Mouse (Mus musculus) hindbrain, embryonic 15.5 days (tissue): ENCODE results near the gene Rbm44. TPM values are rescaled to one million over a fixed set of nuclear protein-coding genes. Genes with fewer than 3 reads are reported as not detected.

Experiments used
- ATAC-seq: fragments of 200-750 bp; cut with Nextera tagmentation; 2 replicates; pipeline ENCODE4 v1.8.0; 2017; ENCODE audit warnings: low read depth, moderate number of reproducible peaks, moderate TSS enrichment; ENCODE audit not compliant: low FRiP score
- H3K27ac ChIP-seq: fragments of 300-500 bp; sonication (generic); replicated peaks from 2 replicates; pipeline ENCODE4 v1.5.1; 2015; ENCODE audit warnings: mild to moderate bottlenecking, inconsistent platforms
- H3K27me3 ChIP-seq: fragments of 300-500 bp; sonication (generic); 2 replicates; pipeline ENCODE4 v1.6.1; 2015; ENCODE audit warnings: control low read depth, inconsistent platforms
- H3K36me3 ChIP-seq: fragments of 300-500 bp; sonication (generic); 2 replicates; pipeline ENCODE4 v1.6.1; 2015; ENCODE audit warnings: control low read depth, inconsistent platforms
- H3K4me1 ChIP-seq: fragments of 300-500 bp; sonication (generic); replicated peaks from 2 replicates; pipeline ENCODE4 v1.6.1; 2015; ENCODE audit warnings: control low read depth, inconsistent platforms
- H3K4me2 ChIP-seq: fragments of 300-500 bp; sonication (generic); 2 replicates; pipeline ENCODE4 v1.6.1; 2015; ENCODE audit warnings: moderate library complexity, mild to moderate bottlenecking, inconsistent platforms
- H3K4me3 ChIP-seq: fragments of 300-500 bp; sonication (generic); 2 replicates; pipeline ENCODE4 v1.5.1; 2015; ENCODE audit warnings: mild to moderate bottlenecking, inconsistent platforms
- H3K9ac ChIP-seq: fragments of 300-500 bp; sonication (generic); 2 replicates; pipeline ENCODE4 v1.6.1; 2015; ENCODE audit warnings: inconsistent platforms
- H3K9me3 ChIP-seq: fragments of 300-500 bp; sonication (generic); 2 replicates; pipeline ENCODE4 v1.6.1; 2016; ENCODE audit warnings: control low read depth, inconsistent platforms
- WGBS: fragments of 180-500 bp; shearing (Covaris S2); methylation state at CpG from one replicate; pipeline ENCODE4 v1.1.7; 2015; 5-methylcytosine and 5-hydroxymethylcytosine counted together
- polyA plus RNA-seq: library from polyadenylated mRNA; unstranded; fragments of >200 nt; fragmentation: Nextera tagmentation; extraction: Ambion mirVana; gene quantifications from 2 replicates; pipeline ENCODE4 v1.2.1, GENCODE M21; 2015

Rbm44 gene
- 0.16 and 0.76 TPM in 2 replicates for polyA plus RNA-seq

DNA sequence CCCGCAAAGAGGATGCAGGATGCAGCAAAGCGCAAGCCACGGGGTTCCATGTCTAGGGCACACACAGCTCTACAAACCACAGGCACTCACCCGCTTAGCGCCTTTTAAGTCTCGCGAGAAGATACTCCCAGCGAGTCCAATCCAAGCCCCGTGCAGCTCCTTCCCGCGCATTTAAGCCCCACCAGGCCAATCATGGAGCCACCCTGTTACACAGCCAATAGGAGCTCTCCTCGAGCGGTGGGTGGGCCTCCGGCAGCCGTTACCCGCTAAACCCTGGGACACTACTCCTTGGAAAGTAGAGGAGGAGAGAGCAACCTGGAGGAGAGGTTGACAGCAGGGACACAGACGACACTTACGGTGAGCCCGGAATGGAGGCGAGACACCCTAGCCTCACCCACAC is at the start of gene Rbm44:
Rbm44 (plus strand) TSS at position 277 of the 400 bp plus-strand sequence.
- H3K27ac ChIP-seq, result no peak within 1 kb of the TSS
- no peaks in the 10 kb centered on the region for H3K9me3 ChIP-seq
- no peak for ATAC-seq
- no peak within 1 kb of the TSS for H3K9ac ChIP-seq
- no peaks in the 10 kb centered on the region for H3K27me3 ChIP-seq
- H3K4me3 ChIP-seq, result no peak within 1 kb of the TSS
- 0 out of 2 replicates have a peak within 1 kb of the TSS, but pooled peaks have one; percentile 2 for H3K4me2 ChIP-seq
- no peaks in the 10 kb centered on the region for H3K4me1 ChIP-seq
- WGBS, result 76% methylated on average over 20 of the region's 20 CpGs
- H3K36me3 ChIP-seq, result no peaks in the 10 kb centered on the region

DNA sequence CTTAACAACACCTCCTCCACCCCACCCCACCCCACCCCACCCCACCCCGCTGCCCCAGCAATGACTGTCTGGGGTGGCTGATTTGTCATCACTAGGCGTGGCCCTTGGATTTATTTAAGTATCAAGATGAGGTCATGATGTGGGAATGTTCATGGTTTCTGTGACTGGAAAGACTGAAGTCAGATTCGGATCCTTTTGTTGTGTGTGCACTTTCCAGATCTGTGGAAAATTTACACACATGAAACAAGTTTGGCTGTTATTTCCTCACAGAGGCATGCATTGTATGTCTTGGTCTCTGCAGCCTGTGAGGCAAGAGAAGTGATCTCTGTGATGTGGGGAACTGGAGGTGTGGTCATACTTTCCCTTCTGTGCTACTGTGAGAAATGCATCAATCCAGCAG is 49.6 kb upstream of the Rbm44 start:
- WGBS, result 87% methylated on average over 3 of the region's 3 CpGs
- Histone ChIP-seq H3K36me3 (no peaks in the 10 kb centered on the region), H3K9me3 (no peaks in the 10 kb centered on the region), H3K27ac (no peak overlapping the region), H3K27me3 (no peaks in the 10 kb centered on the region), H3K4me2 (no peak overlapping the region), H3K9ac (no peak overlapping the region), H3K4me3 (no peak overlapping the region), H3K4me1 (no peaks in the 10 kb centered on the region)
- no peak for ATAC-seq

DNA sequence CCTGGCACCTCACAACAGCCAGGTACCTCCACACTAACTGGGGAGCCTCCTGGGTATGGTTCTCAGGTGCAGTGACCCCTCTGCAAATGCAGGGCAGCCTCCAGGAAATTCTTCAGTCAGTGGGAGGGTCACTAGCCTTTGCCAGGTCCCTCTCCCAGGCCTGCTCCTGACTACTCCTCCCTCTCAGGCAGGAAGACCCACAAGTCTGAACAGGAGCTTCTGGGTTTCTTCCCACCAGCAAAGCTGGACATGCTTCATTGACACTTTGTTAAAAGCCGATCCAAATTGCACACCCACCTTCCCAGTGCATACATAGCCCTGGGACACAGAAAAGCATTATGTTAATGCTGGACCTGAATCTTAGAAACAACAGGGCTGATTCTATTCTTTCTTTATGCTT is 49.0 kb upstream of the Rbm44 start:
- no peak overlapping the region for H3K27ac ChIP-seq
- no peaks in the 10 kb centered on the region for H3K36me3 ChIP-seq
- H3K9ac ChIP-seq, result no peak overlapping the region
- no peak for ATAC-seq
- no peak overlapping the region for H3K4me2 ChIP-seq
- H3K4me3 ChIP-seq, result no peak overlapping the region
- H3K9me3 ChIP-seq, result no peaks in the 10 kb centered on the region
- H3K27me3 ChIP-seq, result no peaks in the 10 kb centered on the region
- H3K4me1 ChIP-seq, result no peaks in the 10 kb centered on the region
- WGBS, result 53% methylated on average over 1 of the region's 1 CpGs

DNA sequence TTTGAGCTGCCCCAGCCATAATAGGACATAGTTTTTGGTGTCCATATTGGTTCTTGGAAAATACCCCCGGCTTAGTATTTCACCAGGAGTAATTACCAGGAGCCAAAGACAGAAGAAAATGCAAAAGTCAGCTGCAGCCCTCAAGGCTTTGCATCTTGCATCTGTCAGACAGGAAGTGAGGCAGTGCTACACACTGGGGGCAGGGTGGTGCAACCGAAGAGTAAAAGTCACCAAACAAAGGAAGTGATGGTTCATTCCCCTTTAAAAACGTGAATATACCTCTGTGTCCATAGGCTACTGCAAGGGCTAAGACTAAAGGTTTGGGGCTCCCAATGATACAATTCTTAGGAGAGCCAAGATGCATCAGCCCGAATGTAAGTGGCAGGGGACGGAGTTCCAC is 48.4 kb upstream of the Rbm44 start:
- 88% methylated on average over 5 of the region's 5 CpGs for WGBS
- Histone ChIP-seq H3K27ac (no peak overlapping the region), H3K4me3 (no peak overlapping the region), H3K4me1 (no peaks in the 10 kb centered on the region), H3K4me2 (no peak overlapping the region), H3K9ac (no peak overlapping the region), H3K9me3 (no peaks in the 10 kb centered on the region), H3K27me3 (no peaks in the 10 kb centered on the region), H3K36me3 (no peaks in the 10 kb centered on the region)
- no peak for ATAC-seq

DNA sequence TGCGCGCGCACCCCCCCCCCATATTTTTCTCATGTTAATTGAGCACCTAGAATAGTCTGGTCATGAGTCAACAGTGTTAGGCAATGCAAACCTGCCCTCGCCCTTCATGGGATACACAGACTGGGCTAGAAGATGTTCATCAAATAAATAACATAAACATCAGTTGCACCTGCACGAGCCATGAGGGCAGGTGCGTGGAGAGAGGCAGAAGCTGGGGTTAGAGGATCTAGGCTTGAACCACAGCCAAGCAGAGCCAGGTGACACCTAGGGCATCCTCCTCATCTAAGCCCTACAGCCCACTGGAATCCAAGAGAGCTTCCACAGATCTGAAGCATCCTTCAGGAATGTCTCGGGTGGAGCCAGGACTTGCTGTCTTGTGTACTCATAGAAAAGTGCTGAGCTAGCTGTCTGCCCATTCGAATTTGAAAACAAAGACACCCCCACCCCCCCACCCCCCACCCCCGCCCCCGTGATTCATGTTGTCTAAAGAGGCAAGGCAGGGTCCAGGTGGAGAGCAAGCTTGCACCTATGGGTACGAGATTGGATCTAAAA is 47.5 kb upstream of the Rbm44 start:
- Histone ChIP-seq H3K9me3 (no peaks in the 10 kb centered on the region), H3K36me3 (no peaks in the 10 kb centered on the region), H3K4me2 (no peak overlapping the region), H3K27ac (no peak overlapping the region), H3K4me3 (no peak overlapping the region), H3K27me3 (no peaks in the 10 kb centered on the region), H3K4me1 (no peaks in the 10 kb centered on the region), H3K9ac (no peak overlapping the region)
- WGBS, result 93% methylated on average over 11 of the region's 11 CpGs
- ATAC-seq, result no peak

DNA sequence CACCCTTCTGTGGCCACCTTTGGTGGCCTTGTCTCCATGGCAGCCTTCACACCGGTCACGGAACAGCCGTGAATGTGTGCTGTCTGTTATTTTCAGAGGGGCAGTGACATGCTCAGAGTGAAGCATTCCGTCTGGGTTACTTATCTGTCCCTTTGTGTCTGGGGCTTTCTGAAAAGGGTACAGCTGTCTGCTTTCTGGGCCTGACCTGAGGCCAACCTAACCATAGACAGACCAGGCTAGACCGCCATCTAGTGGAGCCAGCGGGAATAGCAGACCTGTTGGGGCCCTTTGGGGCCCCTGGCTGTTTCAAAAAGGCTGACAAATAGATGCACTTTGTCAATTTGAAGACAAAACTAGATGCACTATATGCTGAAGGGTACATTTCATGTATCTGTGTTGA is 46.0 kb upstream of the Rbm44 start:
- WGBS, result 9% methylated on average over 6 of the region's 6 CpGs
- H3K4me1 ChIP-seq, result no peaks in the 10 kb centered on the region
- H3K4me2 ChIP-seq, result no peak overlapping the region
- H3K9me3 ChIP-seq, result no peaks in the 10 kb centered on the region
- H3K27ac ChIP-seq, result no peak overlapping the region
- no peaks in the 10 kb centered on the region for H3K27me3 ChIP-seq
- no peak overlapping the region for H3K9ac ChIP-seq
- no peaks in the 10 kb centered on the region for H3K36me3 ChIP-seq
- H3K4me3 ChIP-seq, result no peak overlapping the region
- peak; percentile 45; the same call in 1 of the 2 replicates for ATAC-seq

DNA sequence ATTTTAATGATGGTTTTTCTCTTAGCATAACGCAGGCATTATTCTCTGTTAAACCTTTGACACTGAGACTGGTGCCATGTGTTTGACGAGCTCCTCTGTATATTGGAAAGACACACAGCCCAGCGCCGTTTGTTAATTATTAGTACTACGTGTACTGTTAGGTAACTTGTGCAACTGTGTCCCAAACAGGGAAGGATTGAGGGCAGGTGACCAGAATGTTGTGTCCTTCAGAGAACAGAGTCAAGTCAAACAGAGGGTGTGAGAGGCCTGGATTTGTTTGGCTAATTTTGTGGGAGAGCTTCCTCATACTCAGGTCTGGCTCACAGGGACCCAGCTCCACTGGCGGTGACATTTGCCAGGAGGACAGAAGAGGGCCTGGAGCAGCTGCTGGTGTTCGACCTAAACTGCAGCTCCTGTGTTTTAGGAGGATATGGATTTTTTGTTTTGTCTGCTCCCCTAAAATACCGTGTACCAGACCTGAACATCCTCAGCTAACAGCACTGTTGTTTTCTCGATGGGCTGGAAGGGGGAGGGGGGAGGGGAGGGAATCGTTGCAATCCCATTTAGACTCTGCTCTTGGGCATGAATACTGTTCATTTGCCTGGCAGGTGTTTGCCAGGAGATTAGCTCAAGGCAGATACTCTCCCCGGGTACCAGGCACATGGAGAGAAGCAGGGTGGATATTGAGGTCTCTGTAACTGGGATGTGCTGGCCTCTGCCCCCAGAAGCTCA is 43.0 kb upstream of the Rbm44 start:
- Histone ChIP-seq H3K27ac (no peak overlapping the region), H3K4me1 (no peaks in the 10 kb centered on the region), H3K4me2 (no peak overlapping the region), H3K9ac (no peak overlapping the region), H3K27me3 (no peaks in the 10 kb centered on the region), H3K4me3 (no peak overlapping the region), H3K36me3 (peaks cover 2% of the 10 kb centered on the region; the same call in 1 of the 2 replicates), H3K9me3 (no peaks in the 10 kb centered on the region)
- 73% methylated on average over 11 of the region's 11 CpGs for WGBS
- no peak for ATAC-seq

DNA sequence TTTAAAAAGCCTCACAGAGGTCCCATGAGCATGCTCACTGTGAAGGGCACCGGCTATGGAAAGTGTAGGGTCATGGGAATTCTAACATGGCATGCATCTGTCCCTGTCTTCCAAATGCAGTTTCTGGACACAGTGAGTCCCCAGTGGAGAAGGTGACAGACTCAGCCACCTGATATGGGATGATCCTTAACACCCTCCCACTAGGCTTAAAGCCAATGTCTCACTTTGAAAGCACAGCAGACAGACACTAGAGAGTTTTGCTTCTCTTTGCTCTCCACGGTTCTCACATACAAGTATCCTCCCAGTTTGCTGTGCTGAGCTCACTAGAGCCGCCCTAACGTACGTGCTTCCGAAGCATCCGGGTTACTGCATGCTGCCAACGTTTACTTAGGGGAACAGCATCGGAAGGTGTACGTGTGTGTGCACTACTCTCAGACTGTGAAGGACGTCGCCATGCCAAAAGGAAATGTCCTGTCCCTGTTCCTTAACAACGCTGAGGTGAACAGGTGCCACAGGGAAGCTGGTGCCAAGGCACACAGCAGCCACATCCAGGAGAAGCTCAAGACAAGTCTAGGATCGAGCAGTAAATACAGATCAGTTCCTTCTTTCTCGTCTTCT is 41.4 kb upstream of the Rbm44 start:
- no peak for ATAC-seq

DNA sequence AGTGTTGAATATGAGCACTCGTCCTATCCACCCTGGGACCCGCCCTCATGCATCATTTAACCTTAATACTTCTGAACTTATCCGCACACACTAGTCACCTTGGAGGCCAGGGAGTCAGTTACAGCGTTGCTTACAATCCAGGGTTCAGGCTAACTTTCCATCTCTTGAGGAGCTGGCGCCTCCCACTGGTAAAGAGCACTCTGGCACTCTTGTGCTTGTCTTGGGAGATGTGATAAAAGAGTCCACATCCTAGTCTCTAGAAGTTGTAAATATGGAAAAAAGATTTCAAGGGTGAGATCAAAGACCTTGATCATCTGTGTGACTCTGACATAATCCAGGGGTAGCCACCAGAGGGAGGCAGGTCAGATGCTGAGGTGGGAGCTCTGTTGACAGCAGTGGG is 37.3 kb upstream of the Rbm44 start:
- Histone ChIP-seq H3K4me3 (no peak overlapping the region), H3K9me3 (no peaks in the 10 kb centered on the region), H3K9ac (no peak overlapping the region), H3K36me3 (peaks cover 25% of the 10 kb centered on the region), H3K27ac (no peak overlapping the region), H3K27me3 (no peaks in the 10 kb centered on the region), H3K4me1 (no peaks in the 10 kb centered on the region), H3K4me2 (no peak overlapping the region)
- no peak for ATAC-seq
- 67% methylated on average over 5 of the region's 5 CpGs for WGBS

More for the DNA sequence above, 41.4 kb upstream of the Rbm44 start:
- Histone ChIP-seq H3K36me3 (peaks cover 14% of the 10 kb centered on the region; the same call in 1 of the 2 replicates), H3K4me3 (no peak overlapping the region), H3K4me1 (no peaks in the 10 kb centered on the region), H3K9me3 (no peaks in the 10 kb centered on the region), H3K27ac (no peak overlapping the region), H3K9ac (no peak overlapping the region), H3K4me2 (no peak overlapping the region), H3K27me3 (no peaks in the 10 kb centered on the region)
- 94% methylated on average over 15 of the region's 15 CpGs for WGBS

DNA sequence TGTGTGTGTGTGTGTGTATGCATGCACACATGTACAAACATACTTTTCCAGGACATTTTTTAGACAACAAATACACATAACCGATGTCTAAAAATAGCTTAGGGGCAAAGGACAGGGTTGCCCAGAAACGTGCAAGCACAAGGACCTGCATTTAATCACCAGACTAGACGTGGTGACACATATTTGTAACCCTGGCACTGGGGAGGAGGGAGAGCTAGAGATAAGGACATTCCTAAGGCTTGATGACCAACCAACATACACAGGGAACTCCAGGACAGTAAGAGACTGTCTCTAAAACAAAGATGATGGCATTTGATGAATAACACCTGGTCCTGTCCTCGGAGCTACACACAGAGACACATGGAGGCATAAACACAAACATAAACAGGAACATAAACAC is 35.6 kb upstream of the Rbm44 start:
- no peaks in the 10 kb centered on the region for H3K4me1 ChIP-seq
- no peak for ATAC-seq
- no peak overlapping the region for H3K27ac ChIP-seq
- no peaks in the 10 kb centered on the region for H3K9me3 ChIP-seq
- peaks cover 32% of the 10 kb centered on the region for H3K36me3 ChIP-seq
- 84% methylated on average over 4 of the region's 4 CpGs for WGBS
- no peak overlapping the region for H3K4me3 ChIP-seq
- H3K4me2 ChIP-seq, result no peak overlapping the region
- H3K27me3 ChIP-seq, result no peaks in the 10 kb centered on the region
- H3K9ac ChIP-seq, result no peak overlapping the region

DNA sequence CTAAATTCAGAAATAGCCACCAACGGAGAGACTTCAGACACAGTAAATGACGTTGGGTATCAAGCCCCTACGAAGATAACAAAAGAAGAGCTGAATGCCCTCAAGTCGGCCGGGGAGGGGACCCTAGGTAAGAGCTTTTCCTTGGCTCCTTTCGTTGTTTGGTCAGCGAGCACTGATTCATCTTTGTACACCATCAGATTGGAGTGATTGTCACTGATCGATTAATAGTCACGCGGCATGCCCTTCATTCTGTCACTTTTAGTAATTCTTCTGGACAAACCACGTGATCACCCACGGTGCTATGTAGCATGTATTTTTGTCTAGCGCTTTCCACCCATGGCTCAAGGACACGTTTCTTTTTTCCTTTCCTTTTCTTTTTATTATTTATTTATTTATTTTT is 32.7 kb upstream of the Rbm44 start:
- Histone ChIP-seq H3K27ac (no peak overlapping the region), H3K4me3 (no peak overlapping the region), H3K27me3 (no peaks in the 10 kb centered on the region), H3K9me3 (no peaks in the 10 kb centered on the region), H3K4me1 (no peaks in the 10 kb centered on the region), H3K4me2 (no peak overlapping the region), H3K9ac (no peak overlapping the region), H3K36me3 (peaks cover 27% of the 10 kb centered on the region)
- no peak for ATAC-seq
- WGBS, result 96% methylated on average over 14 of the region's 14 CpGs

DNA sequence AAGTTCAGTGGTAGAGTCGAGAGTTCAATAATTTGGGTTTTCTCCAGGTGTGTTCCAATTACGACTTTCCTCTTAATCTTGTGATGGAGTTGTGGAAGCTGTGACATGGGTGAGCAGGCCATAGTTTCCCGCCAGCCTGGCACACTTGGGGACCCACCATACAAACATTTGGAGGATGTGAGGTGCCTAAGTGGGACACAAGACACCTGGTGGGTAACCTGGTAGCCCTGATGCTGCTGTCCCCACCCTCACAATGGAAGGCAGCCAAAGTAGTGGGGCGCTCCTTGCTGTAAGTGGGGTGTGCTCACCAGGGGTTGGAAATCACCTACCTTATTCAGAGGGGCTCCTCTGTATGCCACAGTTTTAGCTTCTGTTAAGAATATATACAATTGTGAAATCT is 32.3 kb upstream of the Rbm44 start:
- WGBS, result 94% methylated on average over 4 of the region's 4 CpGs
- no peak for ATAC-seq
- no peaks in the 10 kb centered on the region for H3K4me1 ChIP-seq

More for the DNA sequence above, 32.3 kb upstream of the Rbm44 start:
- Histone ChIP-seq H3K4me3 (no peak overlapping the region), H3K9ac (no peak overlapping the region), H3K27ac (no peak overlapping the region), H3K9me3 (no peaks in the 10 kb centered on the region), H3K36me3 (peaks cover 24% of the 10 kb centered on the region), H3K27me3 (no peaks in the 10 kb centered on the region), H3K4me2 (no peak overlapping the region)
